Mouse (Mus musculus) adrenal gland, adult 10 weeks (tissue): ENCODE data around the gene Teddm1b. TPM values are rescaled to one million over a fixed set of nuclear protein-coding genes. Genes with fewer than 3 reads are reported as not detected.

Source experiments
- polyA plus RNA-seq: library from polyadenylated mRNA; stranded (reverse); fragments of 350-450 nt; fragmentation: Illumina TruSeq; extraction: RNeasy Lipid Tissue Mini Kit (QIAGEN cat#74804); gene quantifications from one replicate; pipeline ENCODE4 v1.2.3, GENCODE M21; 2014; ENCODE audit warnings: low read depth, low replicate concordance

Teddm1b gene
- 0.23 TPM for polyA plus RNA-seq

DNA sequence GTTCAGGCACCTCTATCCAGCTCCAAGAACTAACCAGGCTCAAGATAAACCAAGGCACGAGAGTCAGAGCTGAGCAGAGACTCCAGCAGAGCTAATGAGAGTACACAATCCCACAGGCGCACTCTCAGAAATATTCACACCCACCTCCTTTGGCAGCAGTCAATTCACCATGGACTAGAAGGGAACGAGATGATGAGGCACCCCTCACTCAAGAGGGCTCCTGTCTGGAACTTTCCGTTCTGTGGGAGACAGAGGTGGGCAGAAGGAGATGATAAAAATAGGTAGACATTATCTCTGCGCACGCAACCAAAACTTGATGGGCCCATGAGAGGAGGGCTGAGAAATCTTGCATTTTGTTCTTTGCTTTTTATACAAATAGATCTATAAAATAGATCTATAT lies at the start of gene Teddm1b:
Teddm1b (plus strand) TSS at position 301 of the 400 bp plus-strand sequence.

DNA sequence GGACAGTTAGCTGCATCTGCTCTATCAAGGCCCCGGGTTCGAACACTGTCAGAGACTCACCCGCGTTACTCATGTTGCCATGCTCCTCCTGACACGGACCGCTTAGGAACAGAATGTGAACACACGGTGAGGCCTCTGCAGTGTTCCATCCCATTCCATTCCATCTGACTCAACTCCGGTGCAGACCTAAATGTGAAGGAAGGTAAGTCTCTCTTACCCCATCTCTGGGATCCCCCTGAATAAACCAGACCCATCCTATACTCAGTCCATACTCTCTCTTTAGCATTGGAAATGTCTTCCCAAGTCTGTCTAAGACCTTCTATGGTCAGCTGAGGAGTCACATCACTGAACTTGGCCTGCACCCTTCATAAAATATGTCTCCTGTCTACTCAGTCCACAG lies 30.1 kb upstream of the Teddm1b start, which contains the start of gene Rgsl1:
Rgsl1 (minus strand) TSS at position 101 of the 400 bp plus-strand sequence.

DNA sequence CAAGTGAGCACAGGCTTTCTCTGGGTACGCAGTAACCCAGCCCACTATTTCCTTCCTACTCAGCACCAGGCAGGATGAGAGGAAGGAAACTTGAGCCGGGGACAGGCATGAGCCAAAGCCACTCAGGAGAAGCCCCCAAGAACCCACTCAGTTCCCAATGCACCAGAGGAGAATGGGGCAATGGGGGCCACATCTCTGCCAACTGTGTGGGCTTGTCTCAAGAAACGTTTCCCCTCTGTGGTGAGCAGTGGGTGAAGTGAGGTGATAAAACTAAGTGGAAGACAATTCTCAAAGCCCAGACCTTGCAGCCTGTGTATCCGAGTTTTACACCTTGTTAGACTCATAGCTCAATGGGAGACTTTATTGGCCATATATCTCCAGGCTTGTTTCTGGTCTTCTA lies 17.3 kb downstream of the Teddm1b start, which contains the start of gene Teddm1a:
Teddm1a (plus strand) TSS at position 301 of the 400 bp plus-strand sequence.

GRCm38 (mm10) chr1:153899731-153900380 lies 25.7 kb downstream of the Teddm1b start, which contains the start of the genes Glul and Teddm2:
Gene Glul, plus strand, starts transcription at chr1:153899944.
Gene Teddm2, minus strand, starts transcription at chr1:153900228.

Other genes starting within 250 kb of the Teddm1b start
- not detected for gene Rgs8, start 221.3 kb upstream of the Teddm1b start, polyA plus RNA-seq
- gene Rgs16, start 134.0 kb upstream of the Teddm1b start, polyA plus RNA-seq, result not detected
- gene Rnasel, start 124.9 kb upstream of the Teddm1b start, polyA plus RNA-seq, result 24.6 TPM
- 0.35 TPM for gene Rgsl1, start 30.2 kb upstream of the Teddm1b start, polyA plus RNA-seq
- gene Teddm1a, start 17.4 kb downstream of the Teddm1b start, polyA plus RNA-seq, result not detected
- 595 TPM for gene Glul, start 25.6 kb downstream of the Teddm1b start, polyA plus RNA-seq
- gene Teddm2, start 25.9 kb downstream of the Teddm1b start, polyA plus RNA-seq, result not detected